Mouse (Mus musculus): Measurements from ENCODE around the gene Ubap1.

DNA sequence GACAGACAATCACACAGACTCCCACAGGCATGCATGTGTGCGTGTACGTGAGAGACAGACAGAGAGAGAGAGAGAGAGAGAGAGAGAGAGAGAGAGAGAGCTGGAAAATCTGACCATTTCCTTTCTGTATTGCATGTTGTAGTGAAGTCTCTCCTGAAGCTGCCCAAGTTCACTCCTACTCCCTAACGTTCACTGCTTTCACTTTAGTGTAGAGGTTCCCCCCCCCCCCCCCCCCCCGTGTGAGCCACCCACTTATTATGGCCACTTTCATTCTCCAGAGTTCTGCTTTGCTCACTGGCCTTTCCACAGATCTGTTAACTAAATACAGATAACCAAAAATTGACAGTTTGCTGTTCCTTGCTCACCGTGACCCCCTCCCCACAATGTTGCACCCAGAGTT is 957 bp upstream of the Ubap1 start:
- TF ChIP-seq POLR2A (IDR thresholded peaks at IDR 0.05; ENCODE audit: borderline replicate concordance, extremely low read depth, low read depth, low read length) = no peak
- no peak for TF ChIP-seq CTCF (IDR thresholded peaks at IDR 0.05; ENCODE audit: insufficient read depth, low read length)
